Mouse (Mus musculus): ENCODE results near the gene Ciz1. TPM values are rescaled to one million over a fixed set of nuclear protein-coding genes. Genes with fewer than 3 reads are reported as not detected.

The Ciz1 gene
- polyA plus RNA-seq, 1 experiment from 2014 or later: 35.2 TPM

DNA sequence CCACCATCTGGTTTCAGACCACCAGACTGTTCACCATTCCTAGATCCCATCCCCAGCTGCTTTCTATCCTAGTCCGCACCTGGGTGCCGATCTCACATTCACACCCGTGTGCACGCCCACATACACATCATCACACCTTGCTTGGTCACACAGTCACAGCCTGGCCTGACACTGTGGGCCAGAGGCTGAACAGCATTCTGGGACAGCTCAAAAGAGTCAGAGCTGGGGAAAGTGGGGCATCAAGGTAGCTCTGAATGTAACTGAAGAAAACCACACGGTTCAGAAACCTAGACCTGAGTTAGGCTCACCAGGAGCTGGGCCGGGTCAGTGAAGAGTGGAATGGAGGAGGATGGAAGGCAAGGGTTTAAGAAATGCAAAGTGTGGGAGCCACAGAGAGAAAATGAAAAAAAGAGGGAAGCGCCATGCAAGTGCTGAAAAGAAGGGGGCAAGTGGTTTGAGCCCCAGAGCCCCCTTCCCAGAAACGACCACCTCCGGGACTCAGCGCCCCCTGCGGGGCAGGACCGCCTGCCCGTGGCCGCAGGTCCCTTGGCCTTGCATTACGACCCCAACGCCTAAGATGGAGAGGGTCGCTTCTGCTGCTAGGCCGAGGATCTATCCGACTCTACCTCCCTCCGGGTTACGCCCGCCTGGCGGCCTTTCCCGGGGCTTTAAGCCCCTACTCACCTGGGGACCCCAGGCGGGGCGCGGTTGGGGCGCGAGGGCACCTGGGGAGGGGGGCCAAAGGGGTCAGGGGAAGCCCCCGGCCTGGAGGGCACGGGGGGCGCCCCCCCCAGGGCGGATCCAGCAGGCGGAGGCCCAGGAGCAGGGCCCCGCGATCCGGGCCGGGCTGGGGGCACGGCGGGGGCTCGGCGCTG lies 40.4 kb upstream of the Ciz1 start:
- no peak overlapping the region; the same call in 1 of the 2 replicates for H3K27ac ChIP-seq (replicated peaks)
- H3K9me3 ChIP-seq: no peaks in the 10 kb centered on the region
- peak overlapping the region; percentile 88 for H3K9ac ChIP-seq
- WGBS: 9% methylated on average over 39 of the region's 42 CpGs
- H3K4me2 ChIP-seq: peak overlapping the region; percentile 100
- H3K36me3 ChIP-seq: peaks cover 31% of the 10 kb centered on the region
- ATAC-seq (ENCODE audit: extremely low read depth, insufficient number of reproducible peaks, low FRiP score, low TSS enrichment): no peak
- peaks cover 47% of the 10 kb centered on the region for H3K4me1 ChIP-seq
- H3K4me3 ChIP-seq: peak overlapping the region; percentile 75
- peaks cover 37% of the 10 kb centered on the region for H3K27me3 ChIP-seq (replicated peaks)

- Histone ChIP-seq H3K36me3 (peaks cover 24% of the 10 kb centered on the region), H3K4me3 (peak overlapping the region; percentile 75), H3K27me3 (replicated peaks) (peaks cover 43% of the 10 kb centered on the region), H3K9me3 (no peaks in the 10 kb centered on the region), H3K4me2 (peak overlapping the region; percentile 100), H3K27ac (replicated peaks) (no peak overlapping the region), H3K9ac (peak overlapping the region; percentile 88), H3K4me1 (peaks cover 55% of the 10 kb centered on the region)
- WGBS: 2% methylated on average over 51 of the region's 56 CpGs
- peak; percentile 84 for ATAC-seq (ENCODE audit: extremely low read depth, insufficient number of reproducible peaks, low FRiP score, low TSS enrichment)
Observed at GRCm38 (mm10) chr2:32312318-32312964, 39.7 kb upstream of the Ciz1 start.

DNA sequence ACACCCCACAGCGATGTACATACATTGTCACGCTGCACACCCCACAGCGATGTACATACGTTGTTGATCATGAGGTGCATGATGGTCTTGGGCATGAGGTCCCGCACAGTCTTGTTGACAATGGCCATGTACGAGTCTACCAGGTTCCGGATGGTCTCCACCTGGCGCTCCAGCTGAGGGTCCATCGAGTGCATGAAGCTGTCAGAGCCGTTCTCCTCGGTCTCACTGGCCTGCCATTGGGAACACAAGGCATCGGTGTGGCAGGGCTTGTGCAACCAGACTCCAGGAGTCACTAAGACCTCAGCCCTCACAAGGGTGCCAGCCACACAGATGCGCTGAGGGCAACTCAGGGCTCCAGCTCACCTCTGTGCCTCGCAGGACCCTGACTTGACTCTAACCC lies 37.3 kb upstream of the Ciz1 start:
- Histone ChIP-seq H3K27ac (replicated peaks) (peak overlapping the region; percentile 91), H3K9ac (no peak overlapping the region), H3K9me3 (no peaks in the 10 kb centered on the region), H3K36me3 (no peaks in the 10 kb centered on the region), H3K4me2 (no peak overlapping the region), H3K4me3 (no peak overlapping the region), H3K4me1 (peaks cover 76% of the 10 kb centered on the region), H3K27me3 (replicated peaks) (peaks cover 63% of the 10 kb centered on the region)
- ATAC-seq (ENCODE audit: extremely low read depth, insufficient number of reproducible peaks, low FRiP score, low TSS enrichment): no peak
- 93% methylated on average over 14 of the region's 14 CpGs for WGBS

- Histone ChIP-seq H3K9ac (0 out of 2 replicates have a peak overlapping the region, but pooled peaks have one; percentile 21), H3K9me3 (no peaks in the 10 kb centered on the region), H3K27ac (replicated peaks) (peak overlapping the region; percentile 91), H3K4me3 (no peak overlapping the region), H3K36me3 (no peaks in the 10 kb centered on the region), H3K4me2 (peak overlapping the region; percentile 42), H3K4me1 (peaks cover 76% of the 10 kb centered on the region), H3K27me3 (replicated peaks) (peaks cover 54% of the 10 kb centered on the region)
- WGBS: 12% methylated on average over 8 of the region's 8 CpGs
- ATAC-seq (ENCODE audit: extremely low read depth, insufficient number of reproducible peaks, low FRiP score, low TSS enrichment): no peak
Observed at GRCm38 (mm10) chr2:32315751-32316150, 36.4 kb upstream of the Ciz1 start.

DNA sequence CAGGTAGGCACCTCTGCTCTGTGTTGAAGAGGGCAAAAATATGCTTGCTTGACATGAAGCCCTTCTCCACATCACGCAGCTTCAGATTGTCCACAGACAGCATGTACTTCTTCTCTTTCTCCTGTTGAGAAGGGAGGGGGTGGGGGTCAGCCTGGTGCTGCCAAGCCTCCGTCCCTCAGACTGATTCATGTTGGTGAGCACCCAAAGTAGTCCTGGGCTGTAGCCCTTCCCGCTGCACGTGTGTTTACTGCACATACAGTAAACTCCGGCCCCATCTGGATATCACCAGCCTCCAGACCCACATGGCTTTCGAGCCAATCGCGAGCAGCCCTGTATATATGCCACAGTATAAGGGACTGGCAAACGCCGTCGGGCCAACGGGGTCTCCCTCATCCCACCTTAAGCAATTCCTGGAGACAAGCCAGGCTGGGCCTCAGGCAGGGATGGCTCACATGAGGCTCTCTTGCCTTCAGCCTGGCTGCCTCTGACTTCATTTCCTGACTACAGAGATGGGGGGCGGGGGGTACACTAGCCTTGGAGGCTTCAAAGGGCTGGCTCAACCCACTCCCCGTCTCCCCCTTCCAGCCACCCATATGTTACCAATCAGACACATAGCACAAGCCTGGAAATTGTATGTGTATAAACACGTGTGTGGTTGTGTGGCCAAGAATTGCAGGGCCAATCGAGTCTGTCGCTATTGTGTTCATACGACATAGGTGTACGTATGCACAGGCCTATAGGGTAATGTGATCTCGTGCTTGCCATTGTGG lies 35.1 kb upstream of the Ciz1 start:
- Histone ChIP-seq H3K9me3 (no peaks in the 10 kb centered on the region), H3K27ac (replicated peaks) (peak overlapping the region; percentile 91), H3K36me3 (no peaks in the 10 kb centered on the region), H3K4me3 (no peak overlapping the region), H3K4me2 (peak overlapping the region; percentile 70), H3K27me3 (replicated peaks) (peaks cover 52% of the 10 kb centered on the region), H3K9ac (peak overlapping the region; percentile 1; the same call in 1 of the 2 replicates), H3K4me1 (peaks cover 69% of the 10 kb centered on the region)
- ATAC-seq (ENCODE audit: extremely low read depth, insufficient number of reproducible peaks, low FRiP score, low TSS enrichment): no peak
- 55% methylated on average over 20 of the region's 20 CpGs for WGBS

DNA sequence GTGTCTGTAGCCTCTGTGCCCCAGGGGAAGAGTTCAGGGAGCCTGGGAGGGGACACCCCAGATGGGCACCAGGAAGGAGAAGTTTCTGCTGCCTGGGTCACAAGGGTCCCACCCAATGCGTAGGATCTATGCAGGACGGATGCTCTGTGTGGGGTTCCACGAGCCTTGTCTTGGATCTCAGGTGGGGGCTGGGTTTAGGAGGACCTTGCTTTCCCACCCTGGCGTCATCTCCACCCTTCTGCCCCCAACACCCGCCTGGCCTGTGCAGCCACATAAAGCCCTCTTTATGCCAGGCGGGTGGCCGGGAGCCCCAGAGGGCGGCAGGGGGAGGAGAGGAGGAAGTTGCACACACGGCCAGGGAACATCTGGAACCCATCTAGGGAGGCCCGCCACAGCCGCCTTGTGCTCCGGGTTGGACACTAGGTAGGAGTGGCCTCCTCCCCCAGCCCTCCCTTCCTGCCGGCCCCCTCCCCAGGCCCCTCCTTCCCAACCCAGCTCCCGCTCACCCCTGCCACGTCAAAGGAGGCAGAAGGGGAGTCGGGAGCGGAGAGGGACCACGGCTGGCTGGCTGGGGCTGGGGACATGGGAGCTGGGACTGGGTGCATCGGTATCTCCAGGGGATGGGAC lies 34.2 kb upstream of the Ciz1 start:
- Histone ChIP-seq H3K4me3 (peak overlapping the region; percentile 55), H3K36me3 (no peaks in the 10 kb centered on the region), H3K27ac (replicated peaks) (peak overlapping the region; percentile 91), H3K9me3 (no peaks in the 10 kb centered on the region), H3K4me1 (peaks cover 66% of the 10 kb centered on the region), H3K27me3 (replicated peaks) (peaks cover 55% of the 10 kb centered on the region), H3K9ac (peak overlapping the region; percentile 86), H3K4me2 (peak overlapping the region; percentile 70)
- WGBS: 5% methylated on average over 18 of the region's 19 CpGs
- ATAC-seq (ENCODE audit: extremely low read depth, insufficient number of reproducible peaks, low FRiP score, low TSS enrichment): peak; percentile 80; the same call in 1 of the 2 replicates

DNA sequence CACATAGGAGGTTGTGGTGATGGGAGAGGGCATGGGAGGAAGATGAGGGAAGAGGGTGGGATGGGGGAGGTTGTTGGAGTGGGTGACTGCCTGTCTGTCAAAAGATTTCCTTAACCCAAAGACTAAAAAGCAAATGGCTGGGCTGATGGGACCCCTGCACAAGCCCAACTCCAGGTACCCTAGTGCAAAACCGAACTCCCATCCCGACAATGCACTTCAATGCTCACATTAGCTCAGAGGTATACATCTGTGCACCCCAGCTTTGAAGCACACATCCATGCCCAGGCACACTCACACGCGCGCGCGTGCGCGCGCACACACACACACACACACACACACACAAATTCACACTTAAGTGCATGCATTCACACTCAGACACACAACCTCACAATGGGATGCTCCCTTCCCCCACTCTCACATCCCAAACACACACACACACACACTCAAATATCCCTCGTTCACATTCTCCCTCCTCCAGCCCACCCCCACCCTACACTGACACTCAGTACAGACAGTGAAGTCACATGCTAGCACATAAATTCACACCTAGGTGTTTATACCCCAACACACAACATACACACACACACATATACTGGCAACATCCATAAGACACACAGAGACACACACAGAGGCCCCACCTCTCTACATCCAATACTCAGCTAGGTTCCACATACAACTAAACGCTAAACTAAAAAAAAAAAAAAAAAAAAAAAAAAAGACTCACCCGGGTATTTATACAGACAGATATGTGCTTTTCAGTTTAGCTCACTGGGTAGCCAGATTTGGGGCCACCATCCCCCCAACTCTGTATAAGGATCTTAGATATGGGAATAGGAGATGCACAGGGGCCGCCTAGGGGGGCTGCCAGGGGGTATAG lies 33.2 kb upstream of the Ciz1 start:
- H3K4me1 ChIP-seq: peaks cover 66% of the 10 kb centered on the region
- 66% methylated on average over 14 of the region's 14 CpGs for WGBS
- H3K9me3 ChIP-seq: no peaks in the 10 kb centered on the region
- H3K4me3 ChIP-seq: peak overlapping the region; percentile 55
- peaks cover 52% of the 10 kb centered on the region for H3K27me3 ChIP-seq (replicated peaks)
- no peaks in the 10 kb centered on the region for H3K36me3 ChIP-seq
- peak overlapping the region; percentile 86 for H3K9ac ChIP-seq
- peak overlapping the region; percentile 70 for H3K4me2 ChIP-seq
- peak overlapping the region; percentile 90 for H3K27ac ChIP-seq (replicated peaks)
- no peak for ATAC-seq (ENCODE audit: extremely low read depth, insufficient number of reproducible peaks, low FRiP score, low TSS enrichment)

- Histone ChIP-seq H3K27ac (replicated peaks) (peak overlapping the region; percentile 90), H3K4me2 (peak overlapping the region; percentile 70), H3K9ac (0 out of 2 replicates have a peak overlapping the region, but pooled peaks have one; percentile 5), H3K27me3 (replicated peaks) (peaks cover 45% of the 10 kb centered on the region), H3K4me3 (no peak overlapping the region), H3K4me1 (peaks cover 63% of the 10 kb centered on the region), H3K9me3 (no peaks in the 10 kb centered on the region), H3K36me3 (no peaks in the 10 kb centered on the region)
- no peak for ATAC-seq (ENCODE audit: extremely low read depth, insufficient number of reproducible peaks, low FRiP score, low TSS enrichment)
- WGBS: 32% methylated on average over 9 of the region's 9 CpGs
Observed at GRCm38 (mm10) chr2:32319586-32320580, 32.2 kb upstream of the Ciz1 start.

DNA sequence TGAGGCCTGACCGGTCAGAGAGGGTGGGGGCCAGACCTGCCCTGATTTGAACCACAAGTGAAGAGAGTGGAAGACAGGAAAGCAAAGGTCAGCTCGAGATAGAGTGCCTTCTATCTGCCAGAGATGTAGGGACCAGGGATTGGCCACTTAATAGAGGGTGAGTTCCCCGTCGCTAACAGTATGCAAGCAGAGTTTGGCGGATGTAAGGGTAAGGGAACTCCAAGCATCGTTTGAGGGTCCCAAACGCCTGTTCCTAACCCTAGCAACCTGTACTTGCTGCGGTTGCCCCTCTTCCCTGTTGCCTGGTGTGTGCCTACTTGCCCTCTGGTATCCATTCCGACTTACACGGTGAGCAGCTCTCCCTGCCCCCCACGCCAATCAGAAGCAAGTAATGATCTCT lies 31.4 kb upstream of the Ciz1 start:
- Histone ChIP-seq H3K9me3 (no peaks in the 10 kb centered on the region), H3K27me3 (replicated peaks) (peaks cover 38% of the 10 kb centered on the region), H3K36me3 (no peaks in the 10 kb centered on the region), H3K4me1 (peaks cover 56% of the 10 kb centered on the region), H3K4me3 (no peak overlapping the region), H3K27ac (replicated peaks) (peak overlapping the region; percentile 90; the same call in 1 of the 2 replicates), H3K4me2 (no peak overlapping the region), H3K9ac (no peak overlapping the region)
- 58% methylated on average over 11 of the region's 11 CpGs for WGBS
- ATAC-seq (ENCODE audit: extremely low read depth, insufficient number of reproducible peaks, low FRiP score, low TSS enrichment): no peak
